22 mouse cellular contexts compared by ENCODE assay signal in the genomic region with DNA sequence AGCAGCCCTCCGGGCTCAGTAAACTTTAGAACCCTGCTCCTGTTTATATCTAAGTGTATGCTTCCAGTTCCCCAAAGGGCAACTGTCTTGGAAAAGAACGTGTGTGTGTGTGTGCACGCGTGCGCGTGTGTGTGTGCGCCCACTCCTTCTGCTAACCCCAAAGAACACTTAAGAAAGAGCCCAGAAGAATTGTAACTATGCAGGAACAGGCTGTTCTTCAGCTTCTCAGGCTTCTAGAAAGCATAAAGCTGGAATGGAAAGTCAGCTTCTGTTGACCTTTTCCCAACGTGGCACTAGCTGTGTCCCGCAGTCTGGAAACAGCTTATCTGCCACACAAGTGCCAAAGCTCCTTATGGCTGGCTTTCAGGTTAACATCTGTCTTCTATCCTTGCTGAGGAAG. TPM values are rescaled to one million over a fixed set of nuclear protein-coding genes. Genes with fewer than 3 reads are reported as not detected.
DNase-seq lines count a peak whose midpoint lies in the region; ATAC-seq and TF ChIP-seq lines count a peak whose summit lies in the region.
"Had no signal": no experiment of that assay in that cellular context is flagged by ENCODE, and none has a peak within 500 bp of the region (broad histone marks: within the 10 kb centered on the region; RNA-seq: fewer than 3 reads in every experiment).

No protein-coding gene starts in this region.

- no peak overlapping the region for H3K9ac ChIP-seq in intestine, embryonic 14.5 days (ENCODE audit: low read length)
- no peak overlapping the region for H3K9ac ChIP-seq in intestine, postnatal 0 days (ENCODE audit: low read depth, low read length)
- H3K9ac ChIP-seq: forebrain, postnatal 0 days; hindbrain, embryonic 12.5 days; limb, embryonic 12.5 days; liver, embryonic 13.5 days; lung, embryonic 15.5 days; midbrain, embryonic 12.5 days had no signal

- peaks cover 32% of the 10 kb centered on the region; the same call in 1 of the 2 replicates for H3K4me1 ChIP-seq in intestine, embryonic 14.5 days (replicated peaks; ENCODE audit: control insufficient read depth, insufficient read depth, low read length)
- no peaks in the 10 kb centered on the region; the same call in 1 of the 2 replicates for H3K4me1 ChIP-seq in intestine, postnatal 0 days (replicated peaks; ENCODE audit: control insufficient read depth, insufficient read depth, low read length)
- H3K4me1 ChIP-seq: hindbrain, embryonic 12.5 days; liver, embryonic 13.5 days; midbrain, embryonic 12.5 days had no signal

- no peaks in the 10 kb centered on the region for H3K9me3 ChIP-seq in intestine, embryonic 14.5 days (ENCODE audit: control insufficient read depth, low read length)
- no peaks in the 10 kb centered on the region for H3K9me3 ChIP-seq in intestine, postnatal 0 days (ENCODE audit: control insufficient read depth)
- H3K9me3 ChIP-seq: hindbrain, embryonic 12.5 days; liver, embryonic 13.5 days; lung, embryonic 15.5 days; midbrain, embryonic 12.5 days had no signal

- no peak overlapping the region for H3K4me3 ChIP-seq in intestine, embryonic 14.5 days (ENCODE audit: low read depth, low read length)
- no peak overlapping the region for H3K4me3 ChIP-seq in intestine, postnatal 0 days (ENCODE audit: low read depth, low read length)
- H3K4me3 ChIP-seq: embryonic facial prominence, embryonic 10.5 days; hindbrain, embryonic 12.5 days; limb, embryonic 12.5 days; liver, embryonic 13.5 days; lung, embryonic 15.5 days; midbrain, embryonic 12.5 days had no signal

- H3K36me3 ChIP-seq in intestine, embryonic 14.5 days (ENCODE audit: control insufficient read depth, insufficient read depth, low read length): no peaks in the 10 kb centered on the region
- H3K36me3 ChIP-seq in intestine, postnatal 0 days (ENCODE audit: control insufficient read depth, insufficient read depth): 0 out of 2 replicates have a peak, but pooled peaks cover 3% of the 10 kb centered on the region
- H3K36me3 ChIP-seq: embryonic facial prominence, embryonic 10.5 days; hindbrain, embryonic 12.5 days; limb, embryonic 12.5 days; liver, embryonic 13.5 days; lung, embryonic 15.5 days; midbrain, embryonic 12.5 days had no signal

- TF ChIP-seq CTCF in intestine, postnatal 0 days (IDR thresholded peaks at IDR 0.05; ENCODE audit: low read depth): no peak

- no peak for ATAC-seq in intestine, embryonic 14.5 days (replicated peaks; ENCODE audit: low FRiP score, low TSS enrichment, low read depth)
- no peak for ATAC-seq in intestine, postnatal 0 days
- ATAC-seq: activated CD4-positive, CD25-positive, alpha-beta regulatory T cell, adult 4 months; forebrain, postnatal 0 days had no signal

- WGBS in intestine, embryonic 14.5 days: 75% methylated on average over 9 of the region's 9 CpGs
- 69% methylated on average over 9 of the region's 9 CpGs for WGBS in intestine, postnatal 0 days

- peak overlapping the region; percentile 2; the same call in 1 of the 2 replicates for H3K27ac ChIP-seq in intestine, embryonic 14.5 days (ENCODE audit: low read depth)
- H3K27ac ChIP-seq in intestine, postnatal 0 days (ENCODE audit: low read depth, low read length): no peak overlapping the region
- H3K27ac ChIP-seq: embryonic facial prominence, embryonic 10.5 days; hindbrain, embryonic 12.5 days; limb, embryonic 12.5 days; liver, embryonic 13.5 days; lung, embryonic 15.5 days; midbrain, embryonic 12.5 days had no signal

- H3K27me3 ChIP-seq in intestine, embryonic 14.5 days (replicated peaks; ENCODE audit: control insufficient read depth, insufficient read depth, low read length): no peaks in the 10 kb centered on the region
- H3K27me3 ChIP-seq in intestine, postnatal 0 days (replicated peaks; ENCODE audit: control insufficient read depth, insufficient read depth, low read length): no peaks in the 10 kb centered on the region
- H3K27me3 ChIP-seq: hindbrain, embryonic 12.5 days; limb, embryonic 12.5 days; liver, embryonic 13.5 days; lung, embryonic 15.5 days; midbrain, embryonic 12.5 days had no signal

- no peak for DNase-seq in intestine, embryonic 14.5 days (ENCODE audit: low spot score)
- DNase-seq in testis, postnatal 14 days (ENCODE audit: low spot score): peak; percentile 10
- no peak for DNase-seq in testis, postnatal 10 days (ENCODE audit: low spot score)
- peak; percentile 59 for DNase-seq in lung, postnatal 25 days (ENCODE audit: low spot score)
- no peak for DNase-seq in cerebellum, postnatal 25 days
- DNase-seq in kidney, postnatal 14 days: no peak
- DNase-seq: adrenal gland, postnatal 10 days; cerebellum, adult 9-10 months; forebrain, postnatal 0 days; gastrocnemius, postnatal 10 days; kidney, adult 8-10 months; kidney, postnatal 36 days; liver, embryonic 13.5 days had no signal

- H3K4me2 ChIP-seq in intestine, embryonic 14.5 days (ENCODE audit: low read length): no peak overlapping the region
- no peak overlapping the region for H3K4me2 ChIP-seq in intestine, postnatal 0 days (replicated peaks; ENCODE audit: low read depth)
- H3K4me2 ChIP-seq: hindbrain, embryonic 12.5 days; limb, embryonic 12.5 days; liver, embryonic 13.5 days; lung, embryonic 15.5 days; midbrain, embryonic 12.5 days had no signal

RNA-seq across cellular contexts. Expression of a gene that starts 22.4 kb away (rescaled TPM):
- polyA plus RNA-seq in intestine, embryonic 14.5 days (2014; fragmentation: Nextera tagmentation; extraction: Ambion mirVana): 0.12 TPM in 1 of 2 replicates, not detected in the other
- polyA plus RNA-seq in intestine, postnatal 0 days (2015; fragmentation: Nextera tagmentation; extraction: Ambion mirVana): not detected in 2 replicates
- polyA plus RNA-seq: activated CD4-positive, CD25-positive, alpha-beta regulatory T cell, adult 4 months; C2C12; heart, embryonic 14.5 days; hindbrain, embryonic 12.5 days; liver, embryonic 13.5 days; lung, embryonic 15.5 days had no signal

RNA-seq across cellular contexts. Expression of a gene that starts 37.9 kb away (rescaled TPM):
- 38.2 and 41.4 TPM in 2 replicates for polyA plus RNA-seq in intestine, embryonic 14.5 days (2014; fragmentation: Nextera tagmentation; extraction: Ambion mirVana)
- 32.1 and 35.4 TPM in 2 replicates for polyA plus RNA-seq in intestine, postnatal 0 days (2015; fragmentation: Nextera tagmentation; extraction: Ambion mirVana)

Comparison
In these comparisons a context has a peak if more than half of its experiments do, and no peak if none do; other contexts are left out.
1. DNase-seq: peak in testis, postnatal 14 days (single experiment) and lung, postnatal 25 days (single experiment); none in intestine, embryonic 14.5 days (single experiment), testis, postnatal 10 days (single experiment), cerebellum, postnatal 25 days (0 of 2) and kidney, postnatal 14 days (single experiment).